Mouse (Mus musculus) A20 (cell line): ENCODE data around the gene Uhrf1bp1l.
"Not testable (repeated sequence)": the region's sequence is repeated elsewhere in the genome, so short reads cannot be mapped to it uniquely, and the experiment has no call there.

ENCODE experiments used
- DNase-seq: peaks from one replicate; pipeline ENCODE4 v3.0.0-alpha.2; 2011; ENCODE audit warnings: low read depth, low spot score

Uhrf1bp1l gene

DNA sequence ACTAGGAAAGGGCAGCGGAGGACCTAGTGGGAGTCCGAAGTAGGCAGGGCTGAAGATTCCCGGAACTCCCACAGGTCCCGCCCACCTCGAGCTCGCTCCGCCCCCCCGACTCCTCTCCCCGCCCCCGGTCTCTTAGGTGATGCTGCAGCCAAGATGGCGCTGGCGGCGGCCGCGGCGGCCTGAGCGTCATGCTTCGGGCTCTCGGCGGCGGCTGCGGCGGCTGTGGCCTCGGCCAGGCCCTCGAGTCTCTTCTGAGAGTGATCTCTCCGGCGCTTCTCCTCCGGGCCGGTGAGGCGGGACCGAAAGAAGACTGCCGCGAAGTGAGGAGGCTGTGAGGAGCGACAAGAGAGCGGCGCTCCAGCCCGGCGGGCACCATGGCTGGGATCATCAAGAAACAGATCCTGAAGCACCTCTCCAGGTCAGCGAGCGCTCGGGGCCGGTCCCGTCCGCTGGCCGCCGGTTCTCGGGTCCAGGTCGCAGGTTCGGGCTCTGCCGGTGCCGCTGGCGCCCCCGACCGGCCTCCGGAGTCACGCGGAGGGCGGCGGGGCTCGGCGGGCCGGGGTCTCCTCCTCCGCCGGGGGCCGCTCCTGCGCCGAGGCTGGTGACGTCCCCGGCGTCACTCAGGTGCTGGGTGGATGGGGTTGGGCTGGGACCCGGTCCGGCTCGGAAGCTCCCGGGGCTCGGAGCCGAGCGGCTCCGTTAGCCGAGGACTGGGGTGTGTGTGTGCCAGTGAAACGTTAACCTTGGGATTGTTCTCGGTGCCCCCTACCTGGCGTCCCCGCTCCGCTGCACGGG lies at the start of gene Uhrf1bp1l:
Gene Uhrf1bp1l (plus strand): TSS at position 121 of the 795 bp plus-strand sequence.
- peak; percentile 93 for DNase-seq

- no peak for DNase-seq
Measured at GRCm38 (mm10) chr10:89695194-89695911, 49.4 kb upstream of the Uhrf1bp1l start.

GRCm38 (mm10) chr10:89696270-89696669 lies 48.5 kb upstream of the Uhrf1bp1l start:
- not testable (repeated sequence) for DNase-seq

- no peak for DNase-seq
Measured at GRCm38 (mm10) chr10:89697956-89698355, 46.8 kb upstream of the Uhrf1bp1l start.

GRCm38 (mm10) chr10:89703042-89703441 lies 41.7 kb upstream of the Uhrf1bp1l start:
- no peak for DNase-seq

GRCm38 (mm10) chr10:89707397-89707796 lies 37.4 kb upstream of the Uhrf1bp1l start:
- no peak for DNase-seq

GRCm38 (mm10) chr10:89708720-89709119 lies 36.1 kb upstream of the Uhrf1bp1l start:
- no peak for DNase-seq

- DNase-seq, result no peak
Measured at GRCm38 (mm10) chr10:89714910-89715309, 29.9 kb upstream of the Uhrf1bp1l start.

DNA sequence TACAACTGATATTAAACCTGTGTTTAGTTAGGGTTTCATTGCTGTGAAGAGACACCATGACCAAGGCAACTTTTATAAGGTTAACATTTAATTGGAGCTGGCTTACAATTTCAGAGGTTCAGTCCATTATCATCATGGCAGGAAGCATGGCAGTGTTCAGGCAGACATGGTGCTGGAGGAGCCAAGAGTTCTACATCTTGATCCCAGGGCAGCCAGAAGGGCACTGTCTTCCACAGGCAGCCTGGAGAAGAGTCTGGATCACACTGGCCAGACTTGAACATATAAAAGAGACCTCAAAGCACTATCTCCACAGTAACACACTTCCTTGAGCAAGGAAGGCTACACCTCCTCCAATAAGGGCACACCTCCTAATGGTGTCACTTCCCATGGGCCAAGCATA lies 24.5 kb upstream of the Uhrf1bp1l start:
- no peak for DNase-seq

DNA sequence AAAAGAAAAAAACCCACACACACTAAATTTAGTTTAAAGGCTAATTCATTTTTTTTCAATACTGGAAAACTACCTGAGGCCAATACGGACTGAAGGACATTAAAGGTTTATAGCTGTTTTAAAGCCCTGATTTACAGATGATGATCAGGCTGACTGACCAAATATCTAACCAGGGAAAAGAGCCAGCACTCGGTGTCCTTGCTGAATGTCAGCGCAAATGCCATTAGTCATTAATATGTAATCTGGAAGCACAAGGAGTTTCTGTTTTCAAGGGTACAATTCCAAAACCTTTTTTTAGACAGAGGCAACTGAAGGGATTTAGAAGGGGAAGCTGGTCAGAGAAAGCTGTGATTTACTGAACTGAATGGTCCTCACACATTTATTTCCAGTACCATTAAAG lies 24.0 kb upstream of the Uhrf1bp1l start:
- DNase-seq, result no peak

- no peak for DNase-seq
Measured at GRCm38 (mm10) chr10:89722247-89723195, 22.3 kb upstream of the Uhrf1bp1l start.

GRCm38 (mm10) chr10:89730386-89730785 lies 14.4 kb upstream of the Uhrf1bp1l start:
- no peak for DNase-seq

- DNase-seq, result no peak
Measured at GRCm38 (mm10) chr10:89731341-89731740, 13.4 kb upstream of the Uhrf1bp1l start.

GRCm38 (mm10) chr10:89732001-89732794 lies 12.6 kb upstream of the Uhrf1bp1l start, which contains the start of gene Actr6:
Actr6 (minus strand) TSS chr10:89732295.
- peak; percentile 95 for DNase-seq

DNA sequence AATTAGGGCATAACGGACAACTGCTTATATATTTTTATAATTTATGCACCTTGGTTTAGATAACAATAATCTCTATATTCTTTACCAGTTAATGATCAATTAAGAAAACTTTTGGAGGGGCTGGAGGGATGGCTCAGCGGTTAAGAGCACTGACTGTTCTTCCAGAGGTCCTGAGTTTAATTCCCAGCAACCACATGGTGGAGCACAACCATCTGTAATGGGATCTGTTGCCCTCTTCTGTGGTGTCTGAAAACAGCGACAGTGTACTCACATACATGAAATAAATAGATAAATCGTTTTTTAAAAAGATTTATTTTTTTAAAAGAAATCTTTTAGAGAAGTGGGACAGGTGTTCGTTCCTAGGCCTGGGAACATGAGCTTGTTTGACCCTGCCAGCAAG lies 7.7 kb upstream of the Uhrf1bp1l start:
- no peak for DNase-seq

DNA sequence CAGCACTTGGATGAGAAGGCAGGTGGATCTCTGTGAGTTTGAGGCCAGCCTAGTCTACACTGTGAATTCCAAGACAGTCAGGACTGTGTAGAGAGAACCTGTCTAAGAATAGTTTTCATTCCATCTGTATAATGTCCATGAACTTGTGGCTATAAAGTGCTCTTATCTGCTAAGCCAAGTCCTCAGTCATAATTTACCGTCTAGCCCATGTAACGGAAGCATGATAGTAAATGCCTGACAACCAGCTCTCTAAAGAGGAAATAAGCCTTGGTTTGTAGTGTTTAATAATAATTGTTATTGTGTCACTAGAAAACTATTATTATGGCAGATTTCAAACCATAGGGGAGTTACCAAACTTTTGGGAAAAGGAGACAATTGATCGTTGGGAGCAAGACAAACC lies 6.9 kb upstream of the Uhrf1bp1l start:
- DNase-seq, result no peak

- no peak for DNase-seq
Measured at GRCm38 (mm10) chr10:89738395-89738794, 6.4 kb upstream of the Uhrf1bp1l start.

GRCm38 (mm10) chr10:89739703-89740102 lies 5.1 kb upstream of the Uhrf1bp1l start:
- DNase-seq, result no peak

GRCm38 (mm10) chr10:89740995-89741394 lies 3.8 kb upstream of the Uhrf1bp1l start:
- DNase-seq, result peak; percentile 64

DNA sequence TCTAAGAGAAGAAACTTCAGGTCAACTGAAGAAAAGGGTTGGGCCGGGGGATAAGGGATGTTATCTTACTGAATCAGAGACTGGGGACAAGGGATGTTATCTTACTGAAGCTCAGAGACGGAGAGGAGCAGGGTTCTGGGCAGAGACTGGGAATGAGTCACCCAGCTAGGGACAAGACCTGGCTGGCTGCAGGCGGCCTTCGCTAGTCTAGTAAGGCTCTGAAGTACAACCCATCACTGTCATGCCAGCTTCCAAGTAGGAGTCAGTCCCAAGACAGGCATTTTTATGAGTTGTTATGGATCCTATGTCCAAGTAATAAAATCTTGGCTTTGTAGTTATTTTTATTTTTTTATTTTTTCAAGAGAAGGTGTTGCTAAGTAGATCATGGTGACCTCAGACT lies 1.5 kb upstream of the Uhrf1bp1l start:
- no peak for DNase-seq

DNA sequence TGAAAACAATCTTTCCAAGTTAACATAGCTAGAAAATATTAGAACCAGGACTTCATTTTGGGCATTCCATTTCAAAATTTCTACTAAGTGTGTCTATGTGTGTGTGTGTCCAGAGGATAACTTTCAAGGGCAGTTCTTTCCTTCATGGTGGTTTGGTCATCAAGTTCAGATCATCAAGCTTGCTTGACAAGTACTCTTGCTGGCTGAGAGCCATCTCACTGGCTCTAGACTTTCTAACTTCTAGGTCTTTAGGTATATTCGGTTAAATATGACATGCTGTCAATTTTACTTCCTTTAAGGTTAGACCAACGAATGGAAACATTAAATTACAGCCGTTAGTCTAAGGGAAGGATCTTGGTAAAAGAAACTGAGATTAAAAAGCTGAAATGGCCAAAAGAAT lies 450 bp upstream of the Uhrf1bp1l start:
- peak; percentile 84 for DNase-seq
